Mouse (Mus musculus) myocyte (in vitro differentiated cells): ENCODE measurements at regions not wholly inside any gene's neighbourhood (a gene's known extent, or its start where the extent isn't known, plus 50 kb on each side); places are given as distances from the start of the nearest gene placed in this dataset.

Experiments
- H3K27me3 ChIP-seq: one replicate; pipeline ENCODE4 v1.6.1; 2011; ENCODE audit not compliant: control insufficient read depth, insufficient read depth, insufficient read length
- H3K36me3 ChIP-seq: one replicate; pipeline ENCODE4 v1.6.1; 2011; ENCODE audit not compliant: control insufficient read depth, insufficient read depth
- H3K4me2 ChIP-seq: one replicate; pipeline ENCODE4 v1.6.1; 2011; ENCODE audit warnings: low read depth, control low read depth
- H3K4me3 ChIP-seq: one replicate; pipeline ENCODE4 v1.5.1; 2011; ENCODE audit warnings: mild to moderate bottlenecking, control low read depth, moderate library complexity
- H3K79me2 ChIP-seq: one replicate; pipeline ENCODE4 v1.6.1; 2011; ENCODE audit not compliant: control insufficient read depth, insufficient read depth
- H3ac ChIP-seq: one replicate; pipeline ENCODE4 v1.6.1; 2011; ENCODE audit not compliant: control insufficient read depth, insufficient read length
- CEBPB ChIP-seq: IDR thresholded peaks from 2 replicates; pipeline ENCODE4 v1.6.1; 2011; ENCODE audit warnings: mild to moderate bottlenecking, moderate library complexity; ENCODE audit not compliant: poor library complexity, insufficient read depth, severe bottlenecking
- E2F4 ChIP-seq: IDR thresholded peaks from one replicate; pipeline ENCODE4 v1.6.1; 2011; ENCODE audit warnings: mild to moderate bottlenecking, control low read depth, moderate library complexity; ENCODE audit not compliant: insufficient read depth
- MAX ChIP-seq: IDR thresholded peaks from one replicate; pipeline ENCODE4 v1.6.1; 2011; ENCODE audit warnings: low read depth, mild to moderate bottlenecking, control low read depth
- MYOD1 ChIP-seq, 3 experiments: IDR thresholded peaks; one replicate each; pipeline ENCODE4 v1.6.1; 2011; ENCODE audit warnings: control low read depth in 2 of 3, low read depth in 2 of 3, mild to moderate bottlenecking in 2 of 3, moderate library complexity in 1 of 3; ENCODE audit not compliant: insufficient read length in 2 of 3, control insufficient read depth in 1 of 3
- MYOG ChIP-seq, 3 experiments: IDR thresholded peaks; one replicate each; pipeline ENCODE4 v1.6.1; 2011; ENCODE audit warnings: control low read depth in 2 of 3, low read depth in 2 of 3, mild to moderate bottlenecking in 2 of 3; ENCODE audit not compliant: insufficient read length in 2 of 3, control insufficient read depth in 1 of 3, insufficient read depth in 1 of 3
- POLR2A ChIP-seq: IDR thresholded peaks from one replicate; pipeline ENCODE4 v1.6.1; 2011; ENCODE audit warnings: low read depth, mild to moderate bottlenecking, control low read depth, moderate library complexity; ENCODE audit not compliant: insufficient read length
- POLR2AphosphoS2 ChIP-seq: IDR thresholded peaks from one replicate; pipeline ENCODE4 v1.6.1; 2011; ENCODE audit warnings: low read depth, control low read depth; ENCODE audit not compliant: insufficient read length
- REST ChIP-seq: IDR thresholded peaks from one replicate; pipeline ENCODE4 v1.6.1; 2011; ENCODE audit warnings: mild to moderate bottlenecking, control low read depth, moderate library complexity; ENCODE audit not compliant: insufficient read depth, insufficient read length
- SRF ChIP-seq: IDR thresholded peaks from one replicate; pipeline ENCODE4 v1.6.1; 2011; ENCODE audit warnings: low read depth; ENCODE audit not compliant: control insufficient read depth, insufficient read length
- TCF12 ChIP-seq: IDR thresholded peaks from one replicate; pipeline ENCODE4 v1.6.1; 2011; ENCODE audit warnings: mild to moderate bottlenecking, control low read depth; ENCODE audit not compliant: poor library complexity, insufficient read depth, severe bottlenecking
- TCF3 ChIP-seq: IDR thresholded peaks from one replicate; pipeline ENCODE4 v1.6.1; 2011; ENCODE audit warnings: low read depth, control low read depth; ENCODE audit not compliant: insufficient read length
- USF1 ChIP-seq: IDR thresholded peaks from one replicate; pipeline ENCODE4 v1.6.1; 2011; ENCODE audit warnings: low read depth, mild to moderate bottlenecking, control low read depth, moderate library complexity

GRCm38 (mm10) chr13:59952809-59953208, 129.9 kb upstream of the Tut7 start:
- Histone ChIP-seq H3K36me3 (no peaks in the 10 kb centered on the region), H3K4me2 (no peak overlapping the region), H3ac (no peak overlapping the region), H3K4me3 (no peak overlapping the region), H3K79me2 (no peaks in the 10 kb centered on the region), H3K27me3 (no peaks in the 10 kb centered on the region)
- TF ChIP-seq POLR2A (no peak), TCF12 (no peak), MYOG (IDR thresholded peaks at IDR 0.05; ENCODE audit: control insufficient read depth in 1 of 3, insufficient read depth in 1 of 3, insufficient read length in 2 of 3, low read depth in 2 of 3) (no peak), E2F4 (no peak), USF1 (no peak), TCF3 (no peak), POLR2AphosphoS2 (no peak), MYOD1 (IDR thresholded peaks at IDR 0.05; ENCODE audit: control insufficient read depth in 1 of 3, insufficient read length in 2 of 3, low read depth in 2 of 3) (no peak), REST (no peak), SRF (no peak), MAX (no peak), CEBPB (no peak)

GRCm38 (mm10) chr13:59952116-59952515, 129.2 kb upstream of the Tut7 start:
- TF ChIP-seq TCF12 = no peak
- no peak for TF ChIP-seq MAX
- no peak for TF ChIP-seq TCF3

GRCm38 (mm10) chr13:59950281-59950680, 127.3 kb upstream of the Tut7 start:
- Histone ChIP-seq H3K4me2 (no peak overlapping the region), H3K36me3 (no peaks in the 10 kb centered on the region), H3K4me3 (no peak overlapping the region), H3ac (no peak overlapping the region), H3K27me3 (no peaks in the 10 kb centered on the region), H3K79me2 (no peaks in the 10 kb centered on the region)
- no peak for TF ChIP-seq MAX
- TF ChIP-seq TCF3 = no peak
- TF ChIP-seq POLR2A = no peak
- TF ChIP-seq MYOG (IDR thresholded peaks at IDR 0.05; ENCODE audit: control insufficient read depth in 1 of 3, insufficient read depth in 1 of 3, insufficient read length in 2 of 3, low read depth in 2 of 3) = no peak
- no peak for TF ChIP-seq E2F4
- TF ChIP-seq CEBPB = no peak
- no peak for TF ChIP-seq USF1

More at GRCm38 (mm10) chr13:59952116-59952515, 129.2 kb upstream of the Tut7 start:
- Histone ChIP-seq H3ac (no peak overlapping the region), H3K27me3 (no peaks in the 10 kb centered on the region), H3K36me3 (no peaks in the 10 kb centered on the region), H3K79me2 (no peaks in the 10 kb centered on the region), H3K4me3 (no peak overlapping the region), H3K4me2 (no peak overlapping the region)

GRCm38 (mm10) chr13:59949471-59949870, 126.5 kb upstream of the Tut7 start:
- no peak overlapping the region for H3K4me3 ChIP-seq

GRCm38 (mm10) chr13:59948496-59949138, 125.7 kb upstream of the Tut7 start:
- Histone ChIP-seq H3ac (no peak overlapping the region), H3K36me3 (no peaks in the 10 kb centered on the region), H3K4me2 (no peak overlapping the region), H3K4me3 (no peak overlapping the region), H3K79me2 (no peaks in the 10 kb centered on the region), H3K27me3 (no peaks in the 10 kb centered on the region)
- TF ChIP-seq MYOD1 (IDR thresholded peaks at IDR 0.05; ENCODE audit: control insufficient read depth in 1 of 3, insufficient read length in 2 of 3, low read depth in 2 of 3) (no peak), TCF3 (no peak), REST (no peak), MYOG (IDR thresholded peaks at IDR 0.05; ENCODE audit: control insufficient read depth in 1 of 3, insufficient read depth in 1 of 3, insufficient read length in 2 of 3, low read depth in 2 of 3) (no peak), SRF (no peak), MAX (no peak), E2F4 (no peak), POLR2A (no peak), POLR2AphosphoS2 (no peak), CEBPB (no peak), USF1 (no peak), TCF12 (no peak)

More at GRCm38 (mm10) chr13:59949471-59949870, 126.5 kb upstream of the Tut7 start:
- Histone ChIP-seq H3K36me3 (no peaks in the 10 kb centered on the region), H3K79me2 (no peaks in the 10 kb centered on the region), H3ac (no peak overlapping the region), H3K4me2 (no peak overlapping the region), H3K27me3 (no peaks in the 10 kb centered on the region)
- TF ChIP-seq REST (no peak), POLR2A (no peak), CEBPB (no peak), SRF (no peak), E2F4 (no peak), TCF12 (no peak), TCF3 (no peak), POLR2AphosphoS2 (no peak), MYOD1 (IDR thresholded peaks at IDR 0.05; ENCODE audit: control insufficient read depth in 1 of 3, insufficient read length in 2 of 3, low read depth in 2 of 3) (no peak), MAX (no peak), MYOG (IDR thresholded peaks at IDR 0.05; ENCODE audit: control insufficient read depth in 1 of 3, insufficient read depth in 1 of 3, insufficient read length in 2 of 3, low read depth in 2 of 3) (no peak), USF1 (no peak)
